Mouse (Mus musculus) cerebellum, adult 2 months (tissue): ENCODE measurements at regions not wholly inside any gene's neighbourhood (a gene's known extent, or its start where the extent isn't known, plus 50 kb on each side); places are given as distances from the start of the nearest gene placed in this dataset.

Source experiments
- CTCF ChIP-seq: fragments of 200-500 bp; IDR thresholded peaks from 2 replicates; pipeline ENCODE4 v1.5.1; 2011; ENCODE audit warnings: low read depth, mild to moderate bottlenecking, control low read depth, low read length, moderate library complexity, borderline replicate concordance; ENCODE audit not compliant: insufficient read depth
- POLR2A ChIP-seq: fragments of 200-500 bp; IDR thresholded peaks from 2 replicates; pipeline ENCODE4 v1.6.1; 2011; ENCODE audit warnings: low read length, control low read depth, borderline replicate concordance; ENCODE audit not compliant: insufficient read depth

- TF ChIP-seq CTCF (no peak), POLR2A (no peak)
Measured at GRCm38 (mm10) chr11:89239891-89240290, 62.2 kb downstream of the Nog start.
